Mouse (Mus musculus): ENCODE data around the gene Cdh26.

Cdh26 gene

DNA sequence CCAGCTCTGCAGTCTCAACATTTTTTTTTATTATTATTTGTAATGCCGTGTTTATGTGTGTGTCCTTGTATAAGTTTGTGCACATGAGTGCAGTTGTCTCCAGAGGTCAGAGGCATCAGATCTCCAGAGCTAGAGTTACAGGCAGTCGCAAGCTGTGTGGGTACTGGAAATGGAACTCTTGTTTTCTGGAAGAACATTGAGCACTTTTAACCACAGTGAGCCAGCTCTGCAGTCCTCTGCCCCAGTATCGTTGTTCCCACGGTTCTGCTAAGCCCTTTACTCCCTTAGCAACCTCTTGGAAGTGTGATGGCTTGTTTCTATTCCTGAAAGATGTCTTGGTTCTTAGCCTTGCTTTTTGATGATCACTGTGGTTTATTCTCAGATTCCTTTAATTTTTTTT lies 19.1 kb downstream of the Cdh26 start:
- no peak for DNase-seq (ENCODE audit: low read depth)

GRCm38 (mm10) chr2:178450236-178450635 lies 19.9 kb downstream of the Cdh26 start:
- DNase-seq (ENCODE audit: low read depth): no peak

- no peak for DNase-seq (ENCODE audit: low read depth)
Observed at GRCm38 (mm10) chr2:178450961-178451360, 20.6 kb downstream of the Cdh26 start.

GRCm38 (mm10) chr2:178454664-178455516 lies 24.6 kb downstream of the Cdh26 start:
- DNase-seq (ENCODE audit: low read depth): no peak

GRCm38 (mm10) chr2:178457414-178457813 lies 27.1 kb downstream of the Cdh26 start:
- DNase-seq (ENCODE audit: low read depth): no peak

DNA sequence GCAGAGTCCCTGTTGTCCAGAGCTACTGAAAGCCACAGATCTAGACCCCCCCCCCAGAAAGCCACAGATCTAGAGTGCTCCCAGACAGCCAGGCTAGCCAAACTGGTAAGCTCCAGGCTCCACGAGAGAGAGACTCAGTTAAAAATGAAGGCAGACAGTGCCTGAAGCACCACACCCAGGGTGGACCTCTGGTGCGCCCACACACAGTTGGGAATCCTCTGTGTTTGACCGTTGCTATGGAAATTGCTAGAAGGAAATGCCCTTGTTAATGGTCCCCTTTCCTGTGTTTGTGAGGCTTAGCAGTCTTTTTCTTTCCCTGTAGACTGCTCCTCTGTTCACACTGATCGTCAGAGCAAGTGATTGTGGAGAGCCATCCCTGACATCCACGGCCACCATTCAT lies 30.0 kb downstream of the Cdh26 start:
- no peak for DNase-seq (ENCODE audit: low read depth)

DNA sequence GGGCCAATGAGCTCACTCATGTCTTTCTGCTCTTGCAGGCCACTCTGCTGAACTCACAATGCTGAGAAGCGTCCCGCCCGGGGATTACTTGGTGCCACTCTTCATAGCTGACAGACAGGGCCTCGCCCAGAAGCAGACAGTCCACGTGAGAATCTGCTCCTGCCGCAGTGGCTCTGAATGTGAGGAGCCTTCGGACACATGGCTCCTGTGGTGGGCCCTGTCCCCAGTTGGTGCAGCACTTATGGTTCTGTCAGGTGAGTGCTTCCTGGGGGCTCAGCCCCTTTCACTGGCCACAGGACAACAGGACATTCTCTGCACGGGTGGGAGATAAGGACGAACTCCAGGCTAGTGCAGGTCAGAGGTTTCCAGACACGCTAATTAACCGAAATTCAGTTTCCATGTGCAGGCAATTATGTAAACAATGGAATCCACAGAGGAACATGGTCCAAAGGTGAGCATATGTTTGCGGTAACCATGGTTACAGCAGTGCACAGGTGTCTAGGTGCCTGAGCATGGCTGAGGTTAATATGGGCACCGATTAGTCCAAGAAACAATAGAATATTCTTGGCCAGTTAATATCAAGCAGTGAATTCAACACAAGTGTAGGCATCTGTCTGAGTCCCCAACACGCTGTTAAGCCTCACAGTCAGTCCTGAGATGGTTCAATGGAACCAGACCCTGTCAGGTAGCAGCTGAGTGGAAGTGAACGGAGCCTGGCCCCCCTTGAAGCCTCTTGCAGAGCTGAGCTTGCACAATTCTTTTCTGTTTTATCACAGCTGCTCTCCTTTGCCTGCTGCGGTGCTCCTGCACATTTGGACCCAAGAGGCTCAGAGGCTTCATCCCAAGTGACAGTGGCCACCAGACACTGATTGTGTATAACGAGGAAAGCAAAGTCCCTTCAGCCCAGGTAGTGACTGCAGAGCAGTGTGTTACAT lies 41.5 kb downstream of the Cdh26 start:
- no peak for DNase-seq (ENCODE audit: low read depth)

DNA sequence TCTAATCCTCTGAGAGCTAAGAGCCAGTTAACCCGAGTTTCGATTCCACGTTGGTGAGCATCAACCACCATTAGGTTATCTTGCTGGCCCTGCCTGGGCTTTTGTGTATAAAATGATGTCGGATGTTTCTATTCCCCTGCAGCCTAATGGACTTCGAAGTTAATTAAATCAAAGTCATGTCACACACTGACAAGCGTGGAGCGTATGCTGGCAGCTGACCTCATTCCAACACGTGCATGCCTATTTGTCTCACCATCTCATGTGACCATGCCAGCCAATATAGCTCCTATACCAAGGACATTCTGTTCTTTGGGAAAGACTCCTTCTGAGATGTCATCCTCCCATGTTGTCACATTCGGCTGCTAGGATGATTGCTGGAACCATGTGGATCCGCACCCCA lies 43.6 kb downstream of the Cdh26 start:
- no peak for DNase-seq (ENCODE audit: low read depth)

DNA sequence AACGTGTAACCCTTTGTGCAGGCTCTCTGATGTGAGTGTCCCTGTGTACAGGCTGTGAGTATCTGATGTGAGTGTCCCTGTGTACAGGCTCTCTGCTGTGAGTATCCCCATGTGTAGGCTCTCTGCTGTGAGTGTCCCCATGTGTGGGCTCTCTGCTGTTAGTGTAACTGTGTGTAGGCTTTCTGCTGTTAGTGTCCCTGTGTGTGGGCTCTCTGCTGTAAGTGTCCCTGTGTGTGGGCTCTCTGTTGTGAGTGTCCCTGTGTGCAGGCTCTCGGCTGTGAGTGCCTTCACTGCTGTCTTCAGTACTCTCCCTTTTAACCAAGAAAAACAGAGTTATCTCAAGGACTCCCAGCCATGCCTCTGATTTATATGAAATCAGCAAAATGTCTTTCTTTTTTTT lies 46.9 kb downstream of the Cdh26 start:
- DNase-seq (ENCODE audit: low read depth): no peak

DNA sequence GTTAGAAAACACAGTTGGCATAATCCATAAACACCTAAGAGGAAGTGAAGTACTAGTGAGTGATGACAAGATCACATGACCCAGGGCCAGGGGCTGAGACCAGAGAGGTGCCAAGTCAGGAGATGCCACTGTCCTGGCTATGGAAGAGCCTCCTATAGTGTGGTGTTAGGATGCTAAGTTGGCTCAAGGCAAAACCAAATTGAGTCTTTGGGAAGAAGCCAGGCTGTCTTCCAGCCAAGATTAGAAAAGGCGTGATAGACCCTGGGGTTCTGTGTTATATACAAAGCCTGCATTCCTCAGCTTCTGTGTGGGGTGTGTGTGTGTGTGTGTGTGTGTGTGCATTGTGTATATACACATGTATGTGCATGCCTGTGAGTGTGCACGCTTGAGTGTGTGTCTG lies 48.7 kb downstream of the Cdh26 start:
- DNase-seq (ENCODE audit: low read depth): no peak

- no peak for DNase-seq (ENCODE audit: low read depth)
Observed at GRCm38 (mm10) chr2:178480932-178481331, 50.6 kb downstream of the Cdh26 start.

DNA sequence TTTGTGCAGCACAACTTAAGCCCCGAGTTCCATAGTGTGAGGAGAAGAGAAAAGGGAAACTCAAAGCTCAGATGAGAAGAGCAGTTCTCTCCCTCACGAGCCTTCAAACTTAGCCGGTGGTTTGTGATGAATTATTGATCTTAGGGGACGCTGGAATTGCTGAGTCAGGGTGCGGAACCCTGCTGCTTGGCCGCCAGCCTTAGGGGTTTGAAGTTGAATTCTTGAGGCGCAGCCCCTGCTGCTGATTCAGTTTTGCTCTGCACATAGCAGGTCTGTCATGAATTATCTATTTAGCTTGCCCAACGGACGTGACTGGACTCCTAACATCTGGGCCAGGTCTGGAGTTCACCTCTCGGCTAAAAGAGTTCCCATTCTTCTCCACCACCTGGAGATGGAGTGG lies 53.1 kb downstream of the Cdh26 start:
- DNase-seq (ENCODE audit: low read depth): no peak

DNA sequence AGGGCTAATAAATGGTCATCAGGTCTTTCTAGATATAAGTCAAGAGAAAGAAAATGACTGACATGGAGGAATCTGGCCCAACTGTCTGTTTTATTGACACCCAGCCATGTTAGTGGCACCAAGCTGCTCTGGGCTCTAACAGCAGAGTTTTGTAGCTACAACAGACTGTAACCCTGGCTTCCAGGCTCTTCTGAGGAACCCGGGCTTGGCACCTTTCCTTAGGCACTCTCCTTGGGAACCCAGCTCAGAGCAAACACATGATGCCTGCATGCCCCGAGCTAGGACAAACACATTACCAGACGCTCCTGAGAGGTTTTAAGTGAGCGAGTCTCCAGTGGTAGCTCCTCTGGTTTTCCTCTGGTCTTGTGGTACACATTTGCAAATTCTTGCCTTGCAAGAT lies 57.9 kb downstream of the Cdh26 start:
- no peak for DNase-seq (ENCODE audit: low read depth)

DNA sequence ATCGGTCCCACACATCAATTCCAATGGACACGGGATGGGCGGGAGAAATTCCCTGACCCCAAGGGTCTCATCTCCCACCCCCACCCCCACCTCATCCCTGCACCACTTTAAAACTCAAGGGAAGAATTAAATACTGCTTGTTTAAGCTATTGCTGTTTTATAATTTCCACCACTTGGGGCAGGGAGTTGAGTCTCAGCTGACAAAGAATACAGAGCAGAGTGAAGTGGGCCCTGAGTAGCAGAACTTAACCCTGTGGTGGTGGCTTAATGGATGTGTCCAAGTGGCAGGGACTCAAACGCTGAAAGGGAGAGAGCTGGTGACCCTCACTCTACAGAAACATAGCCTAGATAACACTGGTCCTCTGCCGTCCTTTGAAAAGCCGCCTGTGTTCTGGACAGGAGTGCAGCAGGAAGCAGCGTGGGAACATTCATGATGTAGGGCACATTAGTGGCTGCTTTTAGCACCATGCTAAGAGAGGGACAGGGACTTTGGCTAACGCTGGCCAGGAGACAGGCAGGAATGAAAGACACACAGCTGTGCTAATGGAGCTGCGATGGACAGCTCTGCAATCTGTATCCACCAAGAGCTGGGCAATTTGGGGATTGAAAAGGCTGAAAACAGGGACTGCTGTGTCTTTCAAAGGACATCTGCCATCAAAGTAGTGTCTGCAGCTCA lies 60.1 kb downstream of the Cdh26 start:
- no peak for DNase-seq (ENCODE audit: low read depth)

DNA sequence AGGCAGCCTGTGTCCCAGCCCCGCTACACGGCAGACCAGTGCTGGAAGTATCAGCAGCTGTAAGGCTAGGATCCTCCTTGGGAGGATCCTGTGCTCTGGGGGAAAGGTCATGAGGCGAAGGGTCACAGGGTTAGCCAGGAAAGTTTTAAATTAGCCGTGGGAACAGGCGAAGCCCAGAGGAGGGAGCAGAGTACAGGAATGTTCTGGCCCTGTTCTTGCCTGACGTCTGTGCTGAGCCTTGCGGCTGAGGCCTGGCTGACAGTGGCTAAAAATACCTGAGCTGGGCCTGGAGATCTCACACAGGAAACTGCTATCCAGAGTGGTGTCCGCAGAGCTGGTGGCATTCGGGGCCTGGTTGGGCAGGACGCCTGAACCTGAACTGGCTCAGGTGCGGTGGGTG lies 63.7 kb downstream of the Cdh26 start:
- no peak for DNase-seq (ENCODE audit: low read depth)

DNA sequence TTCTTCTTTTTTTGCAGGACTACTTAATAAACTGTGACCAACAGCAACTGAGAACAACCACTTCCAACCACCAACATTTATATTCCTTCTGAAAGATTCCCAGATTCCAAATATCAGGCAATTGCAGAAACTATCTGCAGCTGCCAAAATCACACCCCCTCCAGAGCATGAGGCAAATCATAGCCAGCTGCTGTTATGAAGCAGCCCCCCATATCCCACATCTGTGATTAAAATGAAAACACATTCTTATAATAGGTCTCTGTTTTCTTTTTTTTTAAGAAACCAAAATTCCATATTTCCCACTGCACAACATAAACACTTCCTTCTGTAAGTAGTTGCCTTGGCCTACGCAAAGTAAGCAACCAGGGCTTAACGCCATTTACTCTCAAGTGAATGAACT lies 65.5 kb downstream of the Cdh26 start:
- DNase-seq (ENCODE audit: low read depth): no peak

DNA sequence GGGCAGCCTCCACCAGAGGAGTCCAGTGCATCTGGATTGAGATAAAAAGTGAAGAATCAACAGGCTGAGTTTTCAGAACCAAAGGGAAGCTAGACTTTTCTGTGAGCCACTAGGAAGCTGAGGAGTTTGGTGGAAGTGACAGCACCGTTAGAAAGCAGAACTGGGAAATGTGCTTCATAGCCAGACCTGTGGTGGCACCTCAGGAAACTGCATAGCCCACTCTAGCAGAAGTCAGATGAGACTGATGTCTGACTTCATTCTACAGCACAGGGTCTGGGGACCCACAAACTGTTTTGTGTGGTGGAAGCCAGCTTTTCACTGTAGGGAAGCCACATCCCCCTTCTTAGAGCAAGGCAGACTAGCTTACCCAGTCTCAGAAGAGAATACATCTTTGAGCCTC lies 67.6 kb downstream of the Cdh26 start:
- DNase-seq (ENCODE audit: low read depth): no peak

- peak; percentile 36 for DNase-seq (ENCODE audit: low read depth)
Observed at GRCm38 (mm10) chr2:178498409-178498808, 68.1 kb downstream of the Cdh26 start.

- DNase-seq (ENCODE audit: low read depth): no peak
Observed at GRCm38 (mm10) chr2:178502469-178502868, 72.1 kb downstream of the Cdh26 start.

DNA sequence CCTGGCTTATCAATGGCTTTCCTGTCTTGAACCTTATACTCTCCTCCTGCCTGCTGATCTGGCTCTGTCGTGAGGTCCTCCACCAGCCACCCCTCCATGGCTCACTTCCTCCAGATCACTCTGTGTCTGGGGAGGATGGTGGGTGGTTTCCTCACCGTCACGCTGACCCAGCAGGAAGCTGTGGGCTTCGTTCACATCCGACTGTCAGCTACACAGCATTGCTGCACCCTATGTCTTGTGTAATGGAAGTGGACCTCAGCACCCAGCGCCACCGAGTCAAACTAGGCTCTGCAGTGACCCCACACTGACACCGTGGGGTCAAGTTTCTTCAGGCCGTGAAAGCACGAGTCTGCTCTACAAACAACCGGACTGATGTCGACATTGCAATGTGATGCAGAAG lies 75.7 kb downstream of the Cdh26 start:
- peak; percentile 64 for DNase-seq (ENCODE audit: low read depth)

- peak; percentile 78 for DNase-seq (ENCODE audit: low read depth)
Observed at GRCm38 (mm10) chr2:178507379-178508014, 77.2 kb downstream of the Cdh26 start.

GRCm38 (mm10) chr2:178508279-178508678 lies 77.9 kb downstream of the Cdh26 start:
- no peak for DNase-seq (ENCODE audit: low read depth)
